Mouse (Mus musculus) spleen, adult 2 months (tissue): ENCODE data around the gene Kif13a. TPM values are rescaled to one million over a fixed set of nuclear protein-coding genes. Genes with fewer than 3 reads are reported as not detected.

ENCODE experiments used
- DNase-seq, 2 experiments: peaks; one replicate each; pipeline versions ENCODE4 v3.0.0 to v3.0.0-alpha.2; 2012 to 2021; ENCODE audit warnings: low spot score in 2 of 2, low read depth in 1 of 2
- H3K27ac ChIP-seq: fragments of 200-500 bp; 2 replicates; pipeline ENCODE4 v1.5.1; 2012; ENCODE audit warnings: low read length, inconsistent platforms; ENCODE audit not compliant: insufficient read depth
- H3K27me3 ChIP-seq: fragments of 200-500 bp; 2 replicates; pipeline ENCODE4 v1.6.1; 2012; ENCODE audit warnings: mild to moderate bottlenecking, moderate library complexity, low read length, inconsistent platforms; ENCODE audit not compliant: control insufficient read depth, insufficient read depth
- H3K36me3 ChIP-seq: fragments of 200-500 bp; 2 replicates; pipeline ENCODE4 v1.6.1; 2012; ENCODE audit warnings: mild to moderate bottlenecking, low read length, inconsistent platforms; ENCODE audit not compliant: control insufficient read depth, insufficient read depth
- H3K4me1 ChIP-seq: fragments of 200-500 bp; 2 replicates; pipeline ENCODE4 v1.6.1; 2011; ENCODE audit warnings: inconsistent platforms; ENCODE audit not compliant: control insufficient read depth, insufficient read depth, insufficient read length
- H3K4me3 ChIP-seq: fragments of 200-500 bp; 2 replicates; pipeline ENCODE4 v1.5.1; 2011; ENCODE audit warnings: mild to moderate bottlenecking, inconsistent platforms; ENCODE audit not compliant: insufficient read depth, insufficient read length; ENCODE audit errors: extremely low read depth
- CTCF ChIP-seq: fragments of 200-500 bp; IDR thresholded peaks from 2 replicates; pipeline ENCODE4 v1.5.1; 2011; ENCODE audit warnings: mild to moderate bottlenecking, inconsistent platforms; ENCODE audit not compliant: insufficient read depth, insufficient read length, insufficient replicate concordance; ENCODE audit errors: extremely low read depth
- POLR2A ChIP-seq: fragments of 200-500 bp; IDR thresholded peaks from 2 replicates; pipeline ENCODE4 v1.6.1; 2011; ENCODE audit warnings: low read depth, low read length, inconsistent platforms
- WGBS: fragments of 180-500 bp; shearing (Covaris S2); methylation state at CpG from one replicate; pipeline ENCODE4 v1.1.7; 2018; 5-methylcytosine and 5-hydroxymethylcytosine counted together
- polyA plus RNA-seq: library from polyadenylated mRNA; depleted of rRNA; stranded (reverse); fragments of >200 nt; gene quantifications from 2 replicates; pipeline ENCODE4 v1.2.3, GENCODE M21; 2012

The Kif13a gene
- polyA plus RNA-seq, 1 experiment, result 5.6 TPM

- DNase-seq, result no peak
- no peaks in the 10 kb centered on the region for H3K36me3 ChIP-seq
- H3K4me3 ChIP-seq, result no peak overlapping the region
- no peak for TF ChIP-seq CTCF
- TF ChIP-seq POLR2A, result no peak
- no peaks in the 10 kb centered on the region for H3K27me3 ChIP-seq
- H3K4me1 ChIP-seq, result no peaks in the 10 kb centered on the region
- WGBS, result 87% methylated on average over 5 of the region's 5 CpGs
- no peak overlapping the region for H3K27ac ChIP-seq
Observed at GRCm38 (mm10) chr13:46854456-46854855, 75.2 kb downstream of the Kif13a start.

DNA sequence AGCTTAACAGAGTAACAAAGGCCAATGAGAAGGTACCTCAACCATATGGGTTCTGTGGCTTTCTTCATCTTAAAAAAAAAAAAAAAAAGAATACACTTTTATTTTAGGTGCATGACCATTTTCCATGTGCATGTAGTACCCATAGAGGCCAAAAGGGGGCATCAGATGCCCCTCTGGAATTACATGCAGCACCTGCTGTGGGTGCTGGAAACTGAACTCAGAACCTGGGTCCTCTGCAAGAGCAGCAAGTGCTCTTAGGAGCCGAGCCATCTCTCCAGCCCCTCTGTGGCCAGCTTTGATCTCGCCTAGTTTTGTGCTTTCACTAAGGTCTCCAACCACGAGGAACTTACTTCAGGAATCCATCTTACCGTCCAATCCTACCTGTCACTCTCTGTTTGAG, 77.2 kb downstream of the Kif13a start:
- 94% methylated on average over 4 of the region's 4 CpGs for WGBS
- Histone ChIP-seq H3K36me3 (no peaks in the 10 kb centered on the region), H3K4me1 (no peaks in the 10 kb centered on the region), H3K27me3 (no peaks in the 10 kb centered on the region), H3K4me3 (no peak overlapping the region), H3K27ac (no peak overlapping the region)
- no peak for DNase-seq
- TF ChIP-seq CTCF, result no peak
- no peak for TF ChIP-seq POLR2A

DNA sequence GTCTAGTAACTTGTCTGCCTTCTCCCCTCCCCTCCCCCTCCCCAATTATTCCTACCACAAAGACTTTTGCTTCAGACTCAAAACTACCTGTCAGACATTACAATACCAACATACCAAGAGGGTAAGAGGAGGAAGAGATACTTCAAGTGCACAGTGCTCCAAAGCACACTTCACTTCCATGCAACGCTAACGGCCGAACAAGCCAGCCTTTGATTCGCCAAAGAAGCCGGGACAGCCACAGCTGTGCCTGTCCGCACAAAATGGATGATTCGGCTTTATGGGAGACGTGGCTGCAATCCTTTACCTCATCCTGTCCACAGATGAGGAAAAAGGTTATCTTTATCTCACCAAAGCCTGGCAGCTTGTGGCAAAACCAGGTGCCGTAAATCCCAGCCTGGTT, 84.2 kb downstream of the Kif13a start:
- Histone ChIP-seq H3K27me3 (no peaks in the 10 kb centered on the region), H3K36me3 (no peaks in the 10 kb centered on the region), H3K4me1 (no peaks in the 10 kb centered on the region), H3K27ac (no peak overlapping the region), H3K4me3 (no peak overlapping the region)
- no peak for DNase-seq
- 80% methylated on average over 9 of the region's 9 CpGs for WGBS
- TF ChIP-seq POLR2A (no peak), CTCF (no peak)

DNA sequence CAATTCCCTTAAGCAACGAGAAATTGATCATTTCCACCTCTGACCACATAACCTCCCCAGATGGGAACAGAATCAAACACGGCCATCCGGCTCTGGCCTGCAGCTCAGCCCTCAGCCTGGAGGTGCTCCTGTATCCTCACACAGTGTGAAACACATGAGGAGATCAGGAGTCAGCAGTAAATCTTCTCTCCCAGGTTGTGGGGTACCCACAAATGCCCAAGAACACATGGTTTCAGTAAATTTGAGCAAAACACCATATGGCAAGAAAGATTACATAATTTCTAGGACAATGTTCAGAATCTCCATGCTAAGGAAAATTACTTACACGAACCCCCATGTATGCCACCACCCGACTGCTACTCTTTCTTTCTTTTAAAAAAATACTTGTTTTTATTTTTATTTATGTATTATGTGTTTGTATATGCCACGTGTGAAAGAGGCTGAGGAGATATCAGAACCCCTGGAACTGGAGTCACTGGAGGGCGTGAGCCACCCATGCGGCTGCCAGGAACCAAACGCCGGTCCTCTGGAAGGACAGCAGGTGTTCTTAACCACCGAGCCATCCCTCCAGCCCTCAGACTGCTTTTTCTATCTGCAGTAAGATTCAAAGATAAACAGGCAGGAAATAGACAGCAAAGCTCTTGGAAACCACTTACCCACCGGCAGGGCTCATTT, 85.0 kb downstream of the Kif13a start:
- 71% methylated on average over 12 of the region's 12 CpGs for WGBS
- no peak for DNase-seq
- Histone ChIP-seq H3K4me3 (no peak overlapping the region), H3K36me3 (no peaks in the 10 kb centered on the region), H3K4me1 (no peaks in the 10 kb centered on the region), H3K27me3 (no peaks in the 10 kb centered on the region), H3K27ac (no peak overlapping the region)
- TF ChIP-seq CTCF, result no peak

DNA sequence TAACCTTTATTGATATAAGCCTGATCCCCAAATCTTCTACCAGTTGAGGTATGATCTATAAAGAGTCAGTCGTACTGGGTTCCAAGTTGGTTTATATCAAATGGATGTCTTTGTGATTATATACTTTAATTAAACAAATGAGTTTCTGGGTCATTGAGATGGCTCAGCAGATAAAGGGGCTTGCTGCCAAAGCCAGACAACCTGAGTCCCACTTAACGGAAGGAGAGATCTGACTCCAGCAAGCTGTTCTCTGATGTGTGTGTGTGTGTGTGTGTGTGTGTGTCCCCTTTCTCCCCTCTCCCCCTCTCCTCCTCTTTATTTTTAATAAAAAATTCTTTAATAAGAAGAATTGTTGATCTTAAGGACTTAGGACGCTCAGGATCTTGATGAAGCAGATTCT, 86.0 kb downstream of the Kif13a start:
- Histone ChIP-seq H3K4me3 (no peak overlapping the region), H3K27me3 (no peaks in the 10 kb centered on the region), H3K27ac (no peak overlapping the region), H3K36me3 (no peaks in the 10 kb centered on the region), H3K4me1 (no peaks in the 10 kb centered on the region)
- no peak for DNase-seq
- TF ChIP-seq CTCF (no peak), POLR2A (no peak)
- 91% methylated on average over 3 of the region's 3 CpGs for WGBS

DNA sequence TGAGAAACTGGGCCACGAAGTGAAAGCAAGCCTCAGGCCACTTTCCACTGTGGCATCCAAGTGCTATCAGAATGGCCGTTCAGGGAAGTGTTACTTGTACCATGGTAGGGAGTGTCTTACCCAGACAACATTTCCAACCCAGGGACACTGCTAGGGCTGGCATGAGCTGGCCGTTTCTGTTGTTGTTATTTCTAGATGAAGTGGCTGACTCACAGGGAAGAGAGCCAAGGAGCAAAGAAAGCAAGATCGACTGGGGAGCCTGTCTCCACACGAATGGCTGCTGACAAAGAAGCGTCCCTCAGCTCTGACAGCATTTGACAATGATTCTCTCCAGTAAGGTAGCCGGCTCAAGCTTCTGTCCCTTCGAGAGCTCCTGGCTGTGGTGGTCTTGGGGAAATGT, 87.5 kb downstream of the Kif13a start:
- Histone ChIP-seq H3K36me3 (no peaks in the 10 kb centered on the region), H3K27ac (no peak overlapping the region), H3K4me1 (no peaks in the 10 kb centered on the region), H3K4me3 (no peak overlapping the region), H3K27me3 (no peaks in the 10 kb centered on the region)
- TF ChIP-seq CTCF (no peak), POLR2A (no peak)
- DNase-seq, result no peak
- WGBS, result 87% methylated on average over 8 of the region's 8 CpGs

GRCm38 (mm10) chr13:46841668-46842067, 88.0 kb downstream of the Kif13a start:
- Histone ChIP-seq H3K4me1 (no peaks in the 10 kb centered on the region), H3K27me3 (no peaks in the 10 kb centered on the region), H3K36me3 (no peaks in the 10 kb centered on the region), H3K27ac (no peak overlapping the region), H3K4me3 (no peak overlapping the region)
- WGBS, result 85% methylated on average over 3 of the region's 3 CpGs
- TF ChIP-seq POLR2A, result no peak
- no peak for TF ChIP-seq CTCF
- no peak for DNase-seq
